Mouse (Mus musculus) spleen, postnatal 0 days (tissue): ENCODE measurements around the gene Trim42. TPM values are rescaled to one million over a fixed set of nuclear protein-coding genes. Genes with fewer than 3 reads are reported as not detected.

Source experiments
- polyA plus RNA-seq: library from polyadenylated mRNA; unstranded; fragments of >200 nt; fragmentation: Nextera tagmentation; extraction: Ambion mirVana; gene quantifications from 2 replicates; pipeline ENCODE4 v1.2.1, GENCODE M21; 2015

Trim42 gene
- not detected in 2 replicates for polyA plus RNA-seq

DNA sequence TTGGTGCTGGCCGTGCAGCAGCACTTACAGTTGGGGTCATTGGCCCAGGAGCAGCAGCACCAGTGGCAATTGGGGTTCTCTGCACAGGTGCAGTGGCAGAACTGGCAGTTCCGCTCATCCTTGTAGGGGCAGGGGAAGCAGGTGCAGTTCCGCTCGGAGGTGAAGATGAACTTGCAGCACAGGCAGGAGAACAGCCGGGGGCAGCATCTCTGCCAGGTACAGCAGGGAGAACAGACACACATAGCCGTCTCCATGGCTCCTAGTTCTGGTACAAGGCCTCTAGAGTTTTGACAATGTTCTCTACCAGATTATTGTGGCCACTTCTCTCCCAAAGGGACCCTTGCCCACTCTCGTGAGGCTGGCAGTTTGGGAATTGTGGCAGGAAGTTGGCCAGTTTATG is at the start of gene Trim42:
Trim42 (minus strand) TSS at position 368 of the 400 bp plus-strand sequence.

